Mouse (Mus musculus) lung, postnatal 0 days (tissue): ENCODE data around the gene Nfatc2. TPM values are rescaled to one million over a fixed set of nuclear protein-coding genes. Genes with fewer than 3 reads are reported as not detected.

ENCODE experiments used
- ATAC-seq: fragments of 200-750 bp; cut with Nextera tagmentation; 2 replicates; pipeline ENCODE4 v1.8.0; 2017; ENCODE audit warnings: moderate library complexity
- DNase-seq: peaks from one replicate; pipeline ENCODE4 v3.0.0-alpha.2; 2016; ENCODE audit warnings: low spot score
- H3K27ac ChIP-seq: fragments of 300-500 bp; sonication (generic); 2 replicates; pipeline ENCODE4 v1.5.1; 2014; ENCODE audit warnings: antibody characterized with exemption, mild to moderate bottlenecking, low read length, mixed read lengths
- H3K27me3 ChIP-seq: fragments of 300-500 bp; sonication (generic); replicated peaks from 2 replicates; pipeline ENCODE4 v1.6.1; 2014; ENCODE audit warnings: low read length, mixed read lengths; ENCODE audit not compliant: insufficient read depth
- H3K36me3 ChIP-seq: fragments of 300-500 bp; sonication (generic); 2 replicates; pipeline ENCODE4 v1.6.1; 2014; ENCODE audit warnings: low read length, mixed read lengths; ENCODE audit not compliant: insufficient read depth
- H3K4me1 ChIP-seq: fragments of 300-500 bp; sonication (generic); 2 replicates; pipeline ENCODE4 v1.6.1; 2014; ENCODE audit warnings: antibody characterized with exemption, low read depth, low read length, mixed read lengths; ENCODE audit not compliant: insufficient read depth
- H3K4me2 ChIP-seq: fragments of 300-500 bp; sonication (generic); replicated peaks from 2 replicates; pipeline ENCODE4 v1.6.1; 2014; ENCODE audit warnings: low read depth, mild to moderate bottlenecking, low read length, moderate library complexity, mixed read lengths
- H3K4me3 ChIP-seq: fragments of 300-500 bp; sonication (generic); 2 replicates; pipeline ENCODE4 v1.5.1; 2014; ENCODE audit warnings: low read depth, low read length
- H3K9ac ChIP-seq: fragments of 300-500 bp; sonication (generic); replicated peaks from 2 replicates; pipeline ENCODE4 v1.6.1; 2014; ENCODE audit warnings: low read depth, mild to moderate bottlenecking
- H3K9me3 ChIP-seq: fragments of 300-500 bp; sonication (generic); 2 replicates; pipeline ENCODE4 v1.6.1; 2016; ENCODE audit warnings: low read length, mixed read lengths
- CTCF ChIP-seq: IDR thresholded peaks from 2 replicates; pipeline ENCODE4 v1.5.1; 2016; ENCODE audit warnings: antibody characterized with exemption, mild to moderate bottlenecking
- EP300 ChIP-seq: IDR thresholded peaks from 2 replicates; pipeline ENCODE4 v1.6.1; 2016; ENCODE audit warnings: antibody characterized with exemption, mild to moderate bottlenecking, control low read depth
- WGBS: fragments of 180-500 bp; shearing (Covaris S2); extraction: QIAGEN DNeasy Blood & Tissue Kit; methylation state at CpG from one replicate; pipeline ENCODE4 v1.1.7; 2014; 5-methylcytosine and 5-hydroxymethylcytosine counted together
- polyA plus RNA-seq: library from polyadenylated mRNA; unstranded; fragments of >200 nt; fragmentation: Nextera tagmentation; extraction: Ambion mirVana; gene quantifications from 2 replicates; pipeline ENCODE4 v1.2.1, GENCODE M21; 2015

Nfatc2 gene
- polyA plus RNA-seq, 1 experiment from 2014 or later = 0.72 TPM

DNA sequence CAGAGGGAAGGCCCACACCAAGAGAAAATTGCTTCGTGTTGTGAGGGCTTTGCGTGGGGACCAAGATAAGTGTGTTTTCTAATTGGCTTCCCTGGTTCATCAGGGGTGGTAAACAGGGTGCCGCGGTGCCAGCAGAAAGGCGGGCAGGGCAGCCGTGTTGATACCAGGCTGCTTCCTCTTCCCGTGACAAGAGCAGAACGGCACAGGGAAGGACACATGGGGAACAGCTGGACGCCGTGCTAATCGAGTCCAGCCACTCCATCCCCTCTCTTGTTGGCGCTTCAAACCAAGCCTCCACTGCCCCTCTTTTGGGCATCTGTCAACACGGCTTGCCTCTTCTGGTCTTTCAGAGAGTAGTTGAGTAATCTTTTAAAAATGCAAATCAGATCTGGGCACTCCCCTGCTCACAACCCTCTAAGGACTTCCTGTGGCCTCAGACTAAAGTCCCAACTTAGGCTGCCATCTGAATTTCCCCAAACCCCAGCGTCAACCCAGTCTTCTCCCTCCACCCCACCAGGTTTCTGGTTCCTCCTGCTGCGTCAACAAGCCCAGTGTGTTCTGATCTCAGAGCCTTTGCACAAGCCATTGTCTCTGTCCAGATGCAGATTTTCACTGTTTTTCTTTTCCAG lies 61.7 kb downstream of the Nfatc2 start:
- Histone ChIP-seq H3K4me2 (0 out of 2 replicates have a peak overlapping the region, but pooled peaks have one; percentile 8), H3K27ac (no peak overlapping the region), H3K4me3 (no peak overlapping the region), H3K36me3 (no peaks in the 10 kb centered on the region), H3K9ac (no peak overlapping the region), H3K27me3 (no peaks in the 10 kb centered on the region), H3K9me3 (no peaks in the 10 kb centered on the region), H3K4me1 (peaks cover 4% of the 10 kb centered on the region; the same call in 1 of the 2 replicates)
- ATAC-seq (no peak), DNase-seq (no peak)
- no peak for TF ChIP-seq EP300
- TF ChIP-seq CTCF = no peak
- 48% methylated on average over 15 of the region's 15 CpGs for WGBS

- TF ChIP-seq EP300 (no peak), CTCF (no peak)
- 80% methylated on average over 6 of the region's 6 CpGs for WGBS
- Histone ChIP-seq H3K27me3 (no peaks in the 10 kb centered on the region), H3K9me3 (no peaks in the 10 kb centered on the region), H3K4me3 (no peak overlapping the region), H3K4me2 (no peak overlapping the region), H3K9ac (no peak overlapping the region), H3K36me3 (no peaks in the 10 kb centered on the region), H3K27ac (no peak overlapping the region), H3K4me1 (no peaks in the 10 kb centered on the region)
- no peak for ATAC-seq
- DNase-seq = no peak
Observed at GRCm38 (mm10) chr2:168539026-168539425, 62.4 kb downstream of the Nfatc2 start.

DNA sequence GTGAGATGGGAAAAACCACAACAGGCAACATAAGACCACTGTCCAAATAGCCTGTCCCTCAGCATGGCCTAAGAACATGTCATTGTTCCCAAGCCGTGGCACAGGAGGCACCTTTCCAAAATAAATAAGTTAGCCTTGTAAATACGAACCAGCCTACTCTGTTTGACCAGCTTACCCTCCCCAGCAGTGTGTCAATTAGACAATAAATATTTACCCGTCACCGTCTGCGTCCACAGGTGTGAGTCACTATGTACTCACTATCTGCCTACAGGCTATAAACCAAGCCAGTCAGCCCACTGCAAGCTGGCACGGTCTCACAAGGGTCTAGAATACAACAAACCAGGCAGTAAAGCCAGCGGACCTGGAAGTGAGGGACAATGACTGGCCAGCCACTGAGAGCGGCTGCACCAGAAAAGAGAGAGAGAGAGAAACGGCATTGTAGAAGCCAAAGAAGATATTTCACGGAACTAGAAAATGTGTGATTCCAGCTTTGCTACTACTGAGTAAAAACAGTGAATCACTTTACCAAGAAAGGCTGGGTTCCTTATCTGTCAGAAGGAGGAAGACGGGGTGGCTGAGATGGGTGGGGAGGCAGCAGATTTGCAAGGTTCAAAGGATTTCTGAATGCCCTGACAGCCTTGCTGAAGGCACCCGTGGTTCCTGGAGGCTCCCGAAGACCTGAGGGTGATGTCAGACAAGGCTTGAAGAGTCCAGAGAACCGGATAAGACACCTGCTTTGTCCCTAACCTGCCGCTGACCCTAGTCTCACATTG lies 69.2 kb downstream of the Nfatc2 start:
- Histone ChIP-seq H3K9ac (no peak overlapping the region), H3K27me3 (no peaks in the 10 kb centered on the region), H3K4me1 (no peaks in the 10 kb centered on the region), H3K9me3 (no peaks in the 10 kb centered on the region), H3K27ac (no peak overlapping the region), H3K4me3 (no peak overlapping the region), H3K36me3 (no peaks in the 10 kb centered on the region), H3K4me2 (no peak overlapping the region)
- DNase-seq (peak; percentile 53), ATAC-seq (peak; percentile 79)
- WGBS = 37% methylated on average over 15 of the region's 15 CpGs
- no peak for TF ChIP-seq EP300

DNA sequence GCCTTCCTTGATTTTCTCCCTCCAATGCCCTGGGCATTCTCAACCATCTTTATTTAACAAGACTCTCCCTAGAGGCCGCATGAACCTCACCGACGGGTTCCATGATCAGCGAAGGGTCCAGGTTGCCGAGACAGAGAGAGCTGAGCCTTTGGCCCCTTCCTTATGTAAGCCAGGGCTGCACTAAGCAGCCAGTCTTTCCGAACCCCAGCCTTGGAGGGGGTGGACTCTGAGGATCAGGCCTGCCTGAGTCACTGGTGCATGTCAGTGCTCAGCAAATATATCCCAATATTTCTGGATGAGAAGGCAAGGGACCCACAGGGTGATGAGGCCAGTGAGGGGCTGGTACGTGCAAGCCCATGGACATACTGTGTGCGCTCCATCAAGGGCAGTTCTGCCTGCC lies 72.9 kb downstream of the Nfatc2 start:
- H3K36me3 ChIP-seq = no peaks in the 10 kb centered on the region
- no peak overlapping the region for H3K4me2 ChIP-seq
- H3K4me3 ChIP-seq = no peak overlapping the region
- no peaks in the 10 kb centered on the region for H3K9me3 ChIP-seq
- ATAC-seq = no peak
- H3K4me1 ChIP-seq = peaks cover 6% of the 10 kb centered on the region
- H3K27ac ChIP-seq = no peak overlapping the region
- WGBS = 79% methylated on average over 8 of the region's 8 CpGs
- no peak for DNase-seq
- no peak for TF ChIP-seq EP300
- no peak for TF ChIP-seq CTCF
- no peaks in the 10 kb centered on the region for H3K27me3 ChIP-seq
- H3K9ac ChIP-seq = no peak overlapping the region

DNA sequence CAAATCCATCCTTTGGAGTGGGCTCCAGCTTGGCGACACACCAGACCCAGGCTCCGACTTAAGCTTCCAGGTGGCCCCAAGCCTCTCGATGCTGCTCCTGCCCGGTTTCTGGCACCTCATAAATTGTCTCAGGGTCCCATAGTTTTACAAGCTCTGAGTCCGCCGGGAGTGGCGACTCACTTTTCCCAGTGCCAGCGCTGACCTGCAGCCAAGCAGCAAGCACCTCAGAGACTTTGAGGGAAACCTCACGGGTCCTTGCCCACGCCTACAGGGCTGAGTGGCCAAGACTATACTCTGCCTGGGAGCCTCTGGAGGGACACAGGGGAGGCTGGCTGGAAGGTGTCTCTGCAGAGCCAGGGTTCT lies 74.0 kb downstream of the Nfatc2 start:
- Histone ChIP-seq H3K36me3 (no peaks in the 10 kb centered on the region), H3K4me1 (peaks cover 6% of the 10 kb centered on the region), H3K27me3 (no peaks in the 10 kb centered on the region), H3K4me3 (no peak overlapping the region), H3K27ac (no peak overlapping the region), H3K9ac (no peak overlapping the region), H3K4me2 (no peak overlapping the region), H3K9me3 (no peaks in the 10 kb centered on the region)
- DNase-seq (no peak), ATAC-seq (no peak)
- 77% methylated on average over 10 of the region's 10 CpGs for WGBS
- no peak for TF ChIP-seq CTCF

GRCm38 (mm10) chr2:168526547-168527429 lies 74.7 kb downstream of the Nfatc2 start:
- H3K4me3 ChIP-seq = no peak overlapping the region
- 90% methylated on average over 18 of the region's 18 CpGs for WGBS
- DNase-seq = no peak
- no peaks in the 10 kb centered on the region for H3K9me3 ChIP-seq
- H3K36me3 ChIP-seq = no peaks in the 10 kb centered on the region
- ATAC-seq = no peak
- H3K9ac ChIP-seq = no peak overlapping the region
- no peaks in the 10 kb centered on the region for H3K27me3 ChIP-seq
- TF ChIP-seq CTCF (no peak), EP300 (no peak)
- H3K4me2 ChIP-seq = no peak overlapping the region
- peaks cover 6% of the 10 kb centered on the region for H3K4me1 ChIP-seq
- no peak overlapping the region for H3K27ac ChIP-seq
